Mouse (Mus musculus) limb, embryonic 14.5 days (tissue): Measurements from ENCODE around the gene Ift52. TPM values are rescaled to one million over a fixed set of nuclear protein-coding genes. Genes with fewer than 3 reads are reported as not detected.

ENCODE experiments used
- ATAC-seq: fragments of 200-750 bp; cut with Nextera tagmentation; 2 replicates; pipeline ENCODE4 v1.8.0; 2017; ENCODE audit warnings: low read depth, moderate number of reproducible peaks, moderate TSS enrichment; ENCODE audit not compliant: low FRiP score
- DNase-seq: peaks from one replicate; pipeline ENCODE4 v3.0.0-alpha.2; 2015; ENCODE audit warnings: low spot score
- H3K27ac ChIP-seq: fragments of 300-500 bp; sonication (generic); replicated peaks from 2 replicates; pipeline ENCODE4 v1.5.1; 2014; ENCODE audit warnings: low read depth, mild to moderate bottlenecking, low read length, moderate library complexity, mixed read lengths
- H3K27me3 ChIP-seq: fragments of 300-500 bp; sonication (generic); 2 replicates; pipeline ENCODE4 v1.6.1; 2014; ENCODE audit warnings: low read length, mixed read lengths; ENCODE audit not compliant: control insufficient read depth, insufficient read depth
- H3K36me3 ChIP-seq: fragments of 300-500 bp; sonication (generic); 2 replicates; pipeline ENCODE4 v1.6.1; 2014; ENCODE audit warnings: mild to moderate bottlenecking, low read length, moderate library complexity, mixed read lengths; ENCODE audit not compliant: control insufficient read depth, insufficient read depth
- H3K4me1 ChIP-seq: fragments of 300-500 bp; sonication (generic); 2 replicates; pipeline ENCODE4 v1.6.1; 2014; ENCODE audit warnings: antibody characterized with exemption, low read length, mixed read lengths; ENCODE audit not compliant: control insufficient read depth, insufficient read depth
- H3K4me2 ChIP-seq: fragments of 300-500 bp; sonication (generic); replicated peaks from 2 replicates; pipeline ENCODE4 v1.6.1; 2014; ENCODE audit warnings: low read depth, mild to moderate bottlenecking, low read length, moderate library complexity; ENCODE audit not compliant: severe bottlenecking
- H3K4me3 ChIP-seq: fragments of 300-500 bp; sonication (generic); replicated peaks from 2 replicates; pipeline ENCODE4 v1.5.1; 2014; ENCODE audit warnings: low read length
- H3K9ac ChIP-seq: fragments of 300-500 bp; sonication (generic); 2 replicates; pipeline ENCODE4 v1.6.1; 2014; ENCODE audit warnings: mild to moderate bottlenecking, low read depth, low read length, moderate library complexity; ENCODE audit not compliant: severe bottlenecking
- H3K9me3 ChIP-seq: fragments of 300-500 bp; sonication (generic); 2 replicates; pipeline ENCODE4 v1.6.1; 2016; ENCODE audit warnings: low read length; ENCODE audit not compliant: control insufficient read depth
- POLR2A ChIP-seq: fragments of 200-500 bp; IDR thresholded peaks from 2 replicates; pipeline ENCODE4 v1.8.0; 2012; ENCODE audit warnings: inconsistent platforms, mild to moderate bottlenecking, moderate library complexity, borderline replicate concordance; ENCODE audit not compliant: insufficient read depth, insufficient read length; ENCODE audit errors: extremely low read depth
- WGBS: fragments of 180-500 bp; shearing (Covaris S2); extraction: QIAGEN DNeasy Blood & Tissue Kit; methylation state at CpG from one replicate; pipeline ENCODE4 v1.1.7; 2014; 5-methylcytosine and 5-hydroxymethylcytosine counted together
- polyA plus RNA-seq, 2 experiments: library from polyadenylated mRNA; depleted of rRNA in 1 of 2; stranded (reverse) in 1 of 2; unstranded in 1 of 2; fragments of >200 nt; fragmentation: Nextera tagmentation in 1 of 2; extraction: Ambion mirVana in 1 of 2; gene quantifications; 2 replicates each; pipeline versions ENCODE4 v1.2.1 to v1.2.3; 2012 to 2014

The Ift52 gene
- polyA plus RNA-seq, 2 experiments: 39.7 to 45.8 TPM

DNA sequence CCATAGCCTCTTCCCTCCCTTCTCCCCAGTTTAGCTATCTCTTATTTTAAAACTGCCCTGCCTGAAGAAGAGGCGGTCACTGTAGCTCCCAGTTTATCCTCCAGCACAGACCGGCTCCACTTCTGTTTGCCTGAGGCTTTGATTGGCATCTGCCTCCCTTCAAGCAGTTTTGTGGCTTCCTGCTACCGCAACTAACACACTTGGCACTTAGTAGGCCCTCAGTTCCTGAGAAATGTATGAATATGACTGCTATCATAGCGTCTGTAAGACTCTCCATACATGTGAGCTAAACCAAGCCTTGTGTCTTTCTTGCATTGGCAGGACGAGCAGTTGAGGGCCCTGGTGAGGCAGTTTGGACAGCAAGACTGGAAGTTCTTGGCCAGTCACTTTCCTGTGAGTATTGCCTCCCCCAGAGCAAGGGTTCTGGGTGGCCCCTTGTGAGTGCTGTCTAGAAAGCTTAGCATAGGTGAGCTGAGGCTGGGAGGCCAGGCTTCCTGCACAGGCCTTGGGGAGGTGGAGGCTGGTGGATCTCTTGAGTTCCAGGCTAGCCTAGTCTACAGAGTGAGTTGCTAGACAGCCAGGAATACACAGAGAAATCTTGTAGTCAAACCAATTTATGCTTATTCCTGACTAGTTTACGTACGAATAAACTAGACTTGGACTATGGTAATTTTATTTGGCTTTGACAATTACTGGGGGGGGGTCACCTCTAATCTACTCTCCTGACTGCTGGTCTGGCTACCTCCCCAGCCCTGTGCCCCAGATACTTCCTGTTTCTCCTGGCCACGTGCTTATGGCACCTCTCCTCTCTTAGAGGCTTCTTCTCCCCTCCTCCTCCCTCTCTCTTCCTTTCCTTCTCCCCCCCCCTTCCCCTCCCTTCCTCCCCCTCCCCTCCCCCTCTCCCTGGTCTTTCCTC lies 44.3 kb downstream of the Ift52 start:
- H3K36me3 ChIP-seq: peaks cover 16% of the 10 kb centered on the region; the same call in 1 of the 2 replicates

DNA sequence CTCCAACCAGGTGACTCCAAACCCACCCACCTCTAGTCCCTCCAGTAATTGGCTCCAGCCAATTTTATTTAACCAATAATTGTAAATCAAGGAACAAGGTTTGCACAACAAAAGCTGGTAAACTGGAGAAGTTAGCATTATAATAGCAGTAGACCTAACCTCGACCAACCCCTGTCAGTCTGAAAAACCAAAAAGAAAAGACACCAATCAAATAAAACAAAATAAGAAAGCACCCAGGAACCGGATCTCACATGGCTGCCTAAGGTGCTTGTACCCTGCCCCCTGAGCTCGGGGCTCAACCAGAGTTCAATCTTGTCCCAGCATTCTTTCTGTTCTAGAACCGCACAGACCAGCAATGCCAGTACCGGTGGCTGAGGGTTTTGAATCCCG lies 45.0 kb downstream of the Ift52 start:
- Histone ChIP-seq H3K4me2 (no peak overlapping the region), H3K36me3 (peaks cover 16% of the 10 kb centered on the region; the same call in 1 of the 2 replicates), H3K4me1 (no peaks in the 10 kb centered on the region), H3K4me3 (no peak overlapping the region), H3K9ac (no peak overlapping the region), H3K27me3 (no peaks in the 10 kb centered on the region), H3K9me3 (no peaks in the 10 kb centered on the region), H3K27ac (no peak overlapping the region)
- WGBS: 73% methylated on average over 6 of the region's 6 CpGs
- no peak for DNase-seq
- no peak for ATAC-seq
- TF ChIP-seq POLR2A: no peak

More for the DNA sequence above, 44.3 kb downstream of the Ift52 start:
- no peak overlapping the region for H3K9ac ChIP-seq
- DNase-seq: no peak
- H3K4me1 ChIP-seq: no peaks in the 10 kb centered on the region
- no peak overlapping the region for H3K27ac ChIP-seq
- no peak overlapping the region for H3K4me2 ChIP-seq
- no peak for ATAC-seq
- no peaks in the 10 kb centered on the region for H3K27me3 ChIP-seq
- no peaks in the 10 kb centered on the region for H3K9me3 ChIP-seq
- 78% methylated on average over 8 of the region's 8 CpGs for WGBS
- TF ChIP-seq POLR2A: no peak
- H3K4me3 ChIP-seq: no peak overlapping the region

GRCm38 (mm10) chr2:163066326-163066725 lies 49.2 kb downstream of the Ift52 start:
- no peaks in the 10 kb centered on the region for H3K27me3 ChIP-seq
- TF ChIP-seq POLR2A: no peak
- peaks cover 29% of the 10 kb centered on the region for H3K36me3 ChIP-seq
- 94% methylated on average over 6 of the region's 6 CpGs for WGBS
- no peaks in the 10 kb centered on the region for H3K9me3 ChIP-seq
- H3K4me1 ChIP-seq: no peaks in the 10 kb centered on the region
- DNase-seq: no peak
- no peak overlapping the region for H3K9ac ChIP-seq
- no peak for ATAC-seq
- no peak overlapping the region for H3K4me2 ChIP-seq
- no peak overlapping the region for H3K27ac ChIP-seq
- no peak overlapping the region for H3K4me3 ChIP-seq

- Histone ChIP-seq H3K4me1 (no peaks in the 10 kb centered on the region), H3K27me3 (no peaks in the 10 kb centered on the region), H3K4me3 (no peak overlapping the region), H3K4me2 (no peak overlapping the region), H3K9ac (no peak overlapping the region), H3K9me3 (no peaks in the 10 kb centered on the region), H3K27ac (no peak overlapping the region), H3K36me3 (peaks cover 30% of the 10 kb centered on the region)
- TF ChIP-seq POLR2A: no peak
- WGBS: 93% methylated on average over 1 of the region's 1 CpGs
- no peak for ATAC-seq
- DNase-seq: no peak
Observed at GRCm38 (mm10) chr2:163067233-163067632, 50.1 kb downstream of the Ift52 start.

DNA sequence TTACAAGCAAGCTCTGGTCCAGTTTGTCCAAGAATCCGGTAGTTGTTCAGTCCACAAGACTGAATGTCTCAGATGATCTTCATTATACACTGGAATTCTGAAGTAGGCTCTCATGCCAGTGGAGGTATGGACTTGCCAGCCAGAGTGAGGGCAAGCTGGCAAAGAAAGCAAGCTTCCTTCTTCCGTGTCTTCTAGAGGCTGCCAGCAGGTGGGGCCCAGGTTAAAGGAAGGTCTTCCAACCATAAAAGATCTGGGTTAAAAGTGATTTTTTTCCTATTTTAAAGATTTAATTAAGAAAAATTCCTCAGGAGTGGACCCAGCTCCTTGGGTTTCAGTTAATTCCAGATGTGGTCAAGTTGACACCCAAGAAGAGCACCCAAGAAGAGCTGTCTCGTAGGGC lies 53.1 kb downstream of the Ift52 start:
- WGBS: 83% methylated on average over 3 of the region's 3 CpGs
- TF ChIP-seq POLR2A: no peak
- peaks cover 38% of the 10 kb centered on the region for H3K36me3 ChIP-seq

DNA sequence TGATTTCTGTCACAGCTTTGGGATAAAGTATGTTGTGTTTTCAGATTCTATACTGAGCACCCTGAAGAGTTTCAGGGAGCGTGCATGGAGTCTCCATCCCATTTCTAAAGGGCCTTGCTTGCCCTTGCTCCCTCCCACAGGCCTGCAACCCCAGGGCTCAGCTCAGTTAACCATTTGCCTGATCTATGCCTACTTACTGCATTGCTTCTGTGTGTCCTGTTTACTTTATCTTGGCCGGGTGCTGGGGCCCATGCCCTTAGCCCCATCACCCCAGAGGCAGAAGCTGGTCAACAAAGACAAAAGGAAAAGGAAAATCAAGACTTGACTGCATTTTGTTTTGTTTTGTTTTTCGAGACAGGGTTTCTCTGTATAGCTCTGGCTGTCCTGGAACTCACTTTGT lies 54.4 kb downstream of the Ift52 start:
- Histone ChIP-seq H3K4me1 (no peaks in the 10 kb centered on the region), H3K9me3 (no peaks in the 10 kb centered on the region), H3K36me3 (peaks cover 40% of the 10 kb centered on the region), H3K4me3 (no peak overlapping the region), H3K9ac (no peak overlapping the region), H3K4me2 (no peak overlapping the region), H3K27me3 (no peaks in the 10 kb centered on the region), H3K27ac (no peak overlapping the region)
- ATAC-seq: no peak
- WGBS: 79% methylated on average over 3 of the region's 3 CpGs
- TF ChIP-seq POLR2A: no peak
- DNase-seq: no peak

More for the DNA sequence above, 53.1 kb downstream of the Ift52 start:
- no peak overlapping the region for H3K4me3 ChIP-seq
- DNase-seq (no peak), ATAC-seq (no peak)
- no peak overlapping the region for H3K27ac ChIP-seq
- no peak overlapping the region for H3K9ac ChIP-seq
- H3K9me3 ChIP-seq: no peaks in the 10 kb centered on the region
- no peaks in the 10 kb centered on the region for H3K4me1 ChIP-seq
- no peaks in the 10 kb centered on the region for H3K27me3 ChIP-seq
- H3K4me2 ChIP-seq: no peak overlapping the region
